Mouse (Mus musculus) liver, adult (tissue): ENCODE results near the gene Zp3r.

Experiments
- GATA4 ChIP-seq: IDR thresholded peaks from 2 replicates; pipeline ENCODE4 v1.6.1; 2014; ENCODE audit warnings: mild to moderate bottlenecking, low read length; ENCODE audit not compliant: insufficient replicate concordance

Zp3r gene

GRCm38 (mm10) chr1:130629521-130629920 lies at the start of gene Zp3r:
Gene Zp3r (minus strand): TSS chr1:130629621.
- TF ChIP-seq GATA4, result no peak

GRCm38 (mm10) chr1:130678551-130678950 lies 49.1 kb upstream of the Zp3r start:
- peak; percentile 93; the same call in 1 of the 2 replicates for TF ChIP-seq GATA4

- TF ChIP-seq GATA4, result no peak
Observed at GRCm38 (mm10) chr1:130661454-130661853, 32.0 kb upstream of the Zp3r start, which contains the start of gene C4bp. Gene C4bp (minus strand): TSS chr1:130661632.

- no peak for TF ChIP-seq GATA4
Observed at GRCm38 (mm10) chr1:130644103-130644502, 14.7 kb upstream of the Zp3r start.

GRCm38 (mm10) chr1:130640967-130641366 lies 11.5 kb upstream of the Zp3r start:
- TF ChIP-seq GATA4, result no peak

GRCm38 (mm10) chr1:130633761-130634410 lies 4.5 kb upstream of the Zp3r start:
- TF ChIP-seq GATA4, result no peak

- TF ChIP-seq GATA4, result no peak
Observed at GRCm38 (mm10) chr1:130633316-130633715, 3.9 kb upstream of the Zp3r start.

- no peak for TF ChIP-seq GATA4
Observed at GRCm38 (mm10) chr1:130596291-130596690, 33.1 kb downstream of the Zp3r start.

- no peak for TF ChIP-seq GATA4
Observed at GRCm38 (mm10) chr1:130588659-130589058, 40.8 kb downstream of the Zp3r start.

GRCm38 (mm10) chr1:130576389-130576788 lies 53.0 kb downstream of the Zp3r start:
- TF ChIP-seq GATA4, result no peak

GRCm38 (mm10) chr1:130575962-130576361 lies 53.5 kb downstream of the Zp3r start:
- no peak for TF ChIP-seq GATA4

- no peak for TF ChIP-seq GATA4
Observed at GRCm38 (mm10) chr1:130551407-130552249, 77.8 kb downstream of the Zp3r start.

- no peak for TF ChIP-seq GATA4
Observed at GRCm38 (mm10) chr1:130550242-130551167, 78.9 kb downstream of the Zp3r start.

- no peak for TF ChIP-seq GATA4
Observed at GRCm38 (mm10) chr1:130549698-130550097, 79.7 kb downstream of the Zp3r start.

GRCm38 (mm10) chr1:130549160-130549559 lies 80.3 kb downstream of the Zp3r start:
- TF ChIP-seq GATA4, result no peak

GRCm38 (mm10) chr1:130547674-130548429 lies 81.6 kb downstream of the Zp3r start:
- no peak for TF ChIP-seq GATA4
